Mouse (Mus musculus): ENCODE results near the gene Plek.

GRCm38 (mm10) chr11:16932159-16932558, 120.0 kb downstream of the Plek start:
- TF ChIP-seq POLR2A (IDR thresholded peaks at IDR 0.05; ENCODE audit: insufficient read depth, low read depth, low read length) (no peak), CTCF (IDR thresholded peaks at IDR 0.05) (no peak)
